Comparison of ENCODE assay signal across 9 mouse cellular contexts in genomic region chr5:123059757-123060520, GRCm38 (mm10). TPM values are rescaled to one million over a fixed set of nuclear protein-coding genes. Genes with fewer than 3 reads are reported as not detected.
DNase-seq lines count a peak whose midpoint lies in the region; ATAC-seq lines count a peak whose summit lies in the region.
"Had no signal": no experiment of that assay in that cellular context is flagged by ENCODE, and none has a peak within 500 bp of the region (broad histone marks: within the 10 kb centered on the region; RNA-seq: fewer than 3 reads in every experiment).

No protein-coding gene starts in this region.

- peak overlapping the region; percentile 11; the same call in 1 of the 2 replicates for H3K4me3 ChIP-seq in heart, embryonic 12.5 days
- H3K4me3 ChIP-seq in limb, embryonic 13.5 days: 0 out of 2 replicates have a peak overlapping the region, but pooled peaks have one; percentile 3
- H3K4me3 ChIP-seq: midbrain, embryonic 12.5 days had no signal

- no peaks in the 10 kb centered on the region for H3K9me3 ChIP-seq in heart, embryonic 12.5 days (replicated peaks)
- H3K9me3 ChIP-seq in limb, embryonic 13.5 days: no peaks in the 10 kb centered on the region

- ATAC-seq in heart, embryonic 12.5 days (ENCODE audit: insufficient number of reproducible peaks, low FRiP score): no peak
- ATAC-seq in limb, embryonic 13.5 days (ENCODE audit: low FRiP score, low read depth): no peak

- peak overlapping the region; percentile 75 for H3K27ac ChIP-seq in heart, embryonic 12.5 days (ENCODE audit: poor library complexity, severe bottlenecking)
- peak overlapping the region; percentile 69; the same call in 1 of the 2 replicates for H3K27ac ChIP-seq in limb, embryonic 13.5 days
- H3K27ac ChIP-seq: midbrain, embryonic 12.5 days had no signal

- peaks cover 13% of the 10 kb centered on the region for H3K4me1 ChIP-seq in heart, embryonic 12.5 days (replicated peaks)
- peaks cover 20% of the 10 kb centered on the region for H3K4me1 ChIP-seq in limb, embryonic 13.5 days

- peak overlapping the region; percentile 60 for H3K4me2 ChIP-seq in heart, embryonic 12.5 days
- peak overlapping the region; percentile 39 for H3K4me2 ChIP-seq in limb, embryonic 13.5 days (replicated peaks)
- H3K4me2 ChIP-seq: midbrain, embryonic 12.5 days had no signal

- peak overlapping the region; percentile 37; the same call in 1 of the 2 replicates for H3K9ac ChIP-seq in heart, embryonic 12.5 days
- peak overlapping the region; percentile 43; the same call in 1 of the 2 replicates for H3K9ac ChIP-seq in limb, embryonic 13.5 days
- H3K9ac ChIP-seq: midbrain, embryonic 12.5 days had no signal

- WGBS in heart, embryonic 12.5 days: 11% methylated on average over 14 of the region's 14 CpGs
- WGBS in limb, embryonic 13.5 days: 13% methylated on average over 14 of the region's 14 CpGs

- H3K27me3 ChIP-seq in heart, embryonic 12.5 days (replicated peaks): no peaks in the 10 kb centered on the region
- no peaks in the 10 kb centered on the region for H3K27me3 ChIP-seq in limb, embryonic 13.5 days
- H3K27me3 ChIP-seq: midbrain, embryonic 12.5 days had no signal

- no peaks in the 10 kb centered on the region for H3K36me3 ChIP-seq in heart, embryonic 12.5 days
- H3K36me3 ChIP-seq in limb, embryonic 13.5 days: no peaks in the 10 kb centered on the region
- H3K36me3 ChIP-seq: midbrain, embryonic 12.5 days had no signal

- peak; percentile 35 to 55 for DNase-seq in adrenal gland, postnatal 36 days
- DNase-seq in adrenal gland, postnatal 4 days (ENCODE audit: low spot score in 2 of 2): no peak
- peak; percentile 81 for DNase-seq in A20 (ENCODE audit: low read depth, low spot score)
- peak; percentile 81 for DNase-seq in cerebellum, adult 9-10 months
- peak; percentile 63 for DNase-seq in retina, embryonic 14.5 days (ENCODE audit: low spot score)
- no peak for DNase-seq in right cerebral cortex, postnatal 10 days (ENCODE audit: low spot score in 2 of 2)

RNA-seq across cellular contexts. Expression of gene Tmem120b, which starts 8.3 kb away (rescaled TPM):
- 10 to 100 TPM; 27.0 to 48.7 TPM for total RNA-seq in adrenal gland, postnatal 36 days (2021)
- total RNA-seq in adrenal gland, postnatal 4 days (2021): 10 to 100 TPM; 11.4 to 12.2 TPM
- polyA plus RNA-seq in heart, embryonic 12.5 days (2016; fragmentation: Nextera tagmentation; extraction: Ambion mirVana): 12.9 and 13.0 TPM in 2 replicates
- 16.7 and 19.1 TPM in 2 replicates for polyA plus RNA-seq in limb, embryonic 13.5 days (2015; fragmentation: Nextera tagmentation; extraction: Ambion mirVana)

RNA-seq across cellular contexts. Expression of gene Morn3, which starts 13.1 kb away (rescaled TPM):
- not detected for total RNA-seq in adrenal gland, postnatal 36 days (2021)
- total RNA-seq in adrenal gland, postnatal 4 days (2021): not detected
- polyA plus RNA-seq in heart, embryonic 12.5 days (2016; fragmentation: Nextera tagmentation; extraction: Ambion mirVana): not detected in 2 replicates
- polyA plus RNA-seq in limb, embryonic 13.5 days (2015; fragmentation: Nextera tagmentation; extraction: Ambion mirVana): 0.92 TPM in 1 of 2 replicates, not detected in the other
- polyA plus RNA-seq: midbrain, embryonic 12.5 days had no signal

RNA-seq across cellular contexts. Expression of gene Orai1, which starts 45.1 kb away (rescaled TPM):
- total RNA-seq in adrenal gland, postnatal 36 days (2021): 10 to 100 TPM in 1 of 2 experiments, 1 to 10 TPM in 1; 9.2 to 12.3 TPM
- total RNA-seq in adrenal gland, postnatal 4 days (2021): 10 to 100 TPM; 12.6 to 14.1 TPM
- 22.8 and 23.3 TPM in 2 replicates for polyA plus RNA-seq in heart, embryonic 12.5 days (2016; fragmentation: Nextera tagmentation; extraction: Ambion mirVana)
- polyA plus RNA-seq in limb, embryonic 13.5 days (2015; fragmentation: Nextera tagmentation; extraction: Ambion mirVana): 15.3 and 15.5 TPM in 2 replicates

Comparison
In these comparisons a context has a peak if more than half of its experiments do, and no peak if none do; other contexts are left out.
1. DNase-seq: peak in adrenal gland, postnatal 36 days (2 of 2), A20 (single experiment), cerebellum, adult 9-10 months (single experiment) and retina, embryonic 14.5 days (single experiment); none in adrenal gland, postnatal 4 days (0 of 2) and right cerebral cortex, postnatal 10 days (0 of 2).